Mouse (Mus musculus): Measurements from ENCODE around the gene Selenop.

The Selenop gene

DNA sequence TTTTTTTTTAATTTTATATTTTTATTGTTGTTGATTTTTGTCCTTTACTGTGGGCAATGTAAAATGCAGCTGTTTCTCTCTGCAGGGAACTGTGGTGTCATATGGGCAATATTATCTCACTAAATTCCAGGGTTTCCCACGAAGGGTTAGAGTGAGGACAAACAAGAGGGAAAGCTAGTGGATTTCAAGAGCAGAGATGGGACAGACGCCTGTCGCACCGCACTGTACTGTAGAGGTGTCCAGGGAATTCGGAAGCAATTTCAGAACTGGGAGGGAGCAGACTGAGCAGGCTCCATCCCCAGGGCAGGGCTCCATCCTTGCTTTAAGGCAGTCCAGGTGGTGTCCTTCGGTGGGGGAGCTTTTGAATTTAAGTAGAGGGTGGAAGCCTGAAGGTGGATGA is 2.9 kb downstream of the Selenop start:
- no peak for DNase-seq

GRCm38 (mm10) chr15:3273191-3273590 is 4.8 kb downstream of the Selenop start:
- no peak for DNase-seq

- no peak for DNase-seq
Measured at GRCm38 (mm10) chr15:3277391-3277790, 9.0 kb downstream of the Selenop start.

GRCm38 (mm10) chr15:3279242-3279641 is 10.9 kb downstream of the Selenop start:
- no peak for DNase-seq

GRCm38 (mm10) chr15:3281216-3281615 is 12.9 kb downstream of the Selenop start:
- no peak for DNase-seq

DNA sequence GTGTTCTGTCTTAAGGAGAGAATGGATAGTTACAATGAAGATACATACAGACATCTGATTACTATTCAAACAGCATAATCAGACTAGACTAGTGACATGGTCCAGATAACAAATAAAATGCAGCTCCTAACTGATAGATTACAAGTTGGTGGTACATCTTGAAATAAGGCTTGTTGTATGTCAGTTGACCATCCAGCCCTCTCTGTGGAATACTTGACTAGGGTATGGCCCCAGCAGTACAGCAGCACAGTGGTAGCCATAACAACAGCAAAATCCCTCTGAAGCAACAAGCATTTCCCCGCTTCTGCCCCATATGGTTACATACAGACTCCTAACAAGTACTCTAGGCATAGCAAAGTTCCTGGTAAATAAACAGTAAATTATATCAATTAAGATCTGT is 13.4 kb downstream of the Selenop start:
- no peak for DNase-seq

DNA sequence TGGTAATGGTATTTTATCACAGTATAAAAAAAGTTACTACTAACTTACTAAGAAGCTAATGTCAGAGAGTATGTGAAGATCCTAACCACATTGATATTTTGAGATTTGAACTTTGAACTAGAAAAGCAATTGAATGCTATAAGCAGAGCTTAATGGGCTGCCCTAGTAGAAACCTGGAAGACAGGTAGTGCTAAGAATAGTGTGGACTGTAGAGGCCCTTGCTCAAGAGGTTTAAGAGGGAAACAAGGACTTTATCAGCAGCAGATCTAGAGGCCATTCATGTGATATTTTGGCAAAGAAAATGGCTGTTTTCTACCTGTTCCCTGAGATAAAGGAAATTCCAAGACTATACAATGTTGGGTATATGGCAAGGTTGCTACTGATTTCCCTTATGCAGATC is 17.7 kb downstream of the Selenop start:
- no peak for DNase-seq

DNA sequence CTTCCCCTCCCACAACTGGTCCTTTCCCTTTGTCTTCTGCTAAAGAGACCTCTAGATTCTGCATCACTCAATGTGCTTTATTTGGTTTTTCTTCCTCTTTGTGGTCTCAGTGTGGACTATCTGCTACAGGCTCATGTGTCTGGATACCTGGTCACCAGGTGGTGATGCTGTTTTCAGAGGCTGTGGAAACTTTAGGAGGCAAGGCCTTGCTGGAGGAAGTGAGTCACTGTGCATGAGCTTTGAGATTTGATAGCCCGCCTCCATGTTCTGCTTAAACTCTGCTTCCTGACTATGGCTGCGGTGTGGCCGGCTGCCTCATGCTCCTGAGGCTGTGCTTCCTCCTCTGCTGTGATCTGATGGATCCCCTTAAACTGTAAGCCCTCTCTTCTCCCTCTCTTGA is 22.1 kb downstream of the Selenop start:
- DNase-seq = no peak

GRCm38 (mm10) chr15:3293477-3293876 is 25.1 kb downstream of the Selenop start:
- DNase-seq = no peak

DNA sequence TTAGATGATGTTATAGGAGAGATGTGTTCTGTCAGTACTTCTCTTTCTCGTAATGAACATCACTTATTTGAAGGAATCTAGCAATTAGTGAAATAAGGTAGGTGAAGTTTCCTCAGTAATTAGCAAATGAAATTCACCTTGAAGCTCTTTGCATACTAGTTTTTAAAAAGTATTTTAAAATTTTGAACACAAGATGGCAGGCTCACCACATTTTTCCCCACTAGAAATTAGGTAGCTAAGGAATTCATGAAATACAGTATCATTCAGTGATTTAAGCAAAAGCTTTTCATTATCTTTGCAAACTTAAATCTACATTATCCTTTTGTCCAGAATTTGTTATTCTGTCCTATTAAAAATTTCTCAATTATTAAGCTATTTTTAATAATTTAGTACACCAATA is 27.6 kb downstream of the Selenop start:
- no peak for DNase-seq

DNA sequence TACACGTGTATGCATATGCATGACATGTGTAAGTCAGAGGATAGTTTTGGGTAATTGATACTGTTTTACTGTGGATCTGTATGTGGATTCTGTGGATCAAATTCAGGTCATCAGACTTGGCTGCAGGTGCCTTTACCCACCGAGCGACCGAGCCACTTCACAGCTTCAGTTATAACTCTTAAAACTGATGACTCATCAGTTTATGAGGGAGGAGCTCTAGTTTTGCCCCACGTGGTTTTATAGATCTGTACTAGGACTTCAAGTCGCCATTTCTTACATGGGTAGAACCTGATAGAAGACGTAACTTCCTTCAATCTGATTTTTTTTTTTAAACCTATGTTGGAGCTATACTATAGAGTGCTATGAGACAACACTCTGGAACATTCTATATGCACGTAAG is 29.3 kb downstream of the Selenop start:
- no peak for DNase-seq

DNA sequence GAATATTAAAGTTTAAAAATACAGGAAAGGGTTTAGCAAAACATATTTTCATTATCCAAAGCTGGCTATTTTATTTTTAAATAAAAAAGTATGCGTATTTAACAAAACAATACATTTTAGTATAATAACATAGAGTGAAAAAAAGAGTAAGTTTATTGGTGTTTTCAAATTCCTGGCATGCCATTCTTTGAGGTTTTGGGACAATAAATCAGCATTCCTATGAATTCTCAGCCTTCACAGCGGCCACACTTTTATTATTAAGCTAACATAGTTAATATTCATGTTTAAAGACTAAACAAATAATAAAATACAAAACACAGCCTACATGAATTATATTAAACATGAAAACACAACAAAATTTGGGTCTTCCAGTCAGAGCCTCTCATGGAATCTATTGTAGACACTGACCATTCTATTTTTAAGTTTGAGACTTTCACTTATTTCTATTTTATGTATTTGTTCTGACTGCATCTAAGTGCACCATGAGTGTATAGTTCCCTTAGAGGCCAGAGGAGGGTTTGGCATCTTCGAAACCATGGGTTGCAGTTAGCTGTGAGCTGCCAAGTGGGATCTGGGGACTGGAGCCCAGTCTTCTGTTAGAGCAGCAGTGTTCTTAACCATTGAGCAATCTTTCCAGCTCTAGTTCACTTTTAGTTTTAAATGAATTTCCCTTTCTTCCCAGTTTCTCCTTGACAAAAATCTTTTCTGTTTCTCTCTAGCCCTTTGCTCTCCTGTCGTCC is 32.2 kb downstream of the Selenop start:
- DNase-seq = no peak

- no peak for DNase-seq
Measured at GRCm38 (mm10) chr15:3303426-3303825, 35.1 kb downstream of the Selenop start, which contains the start of gene Ccdc152. TSS of gene Ccdc152 (minus strand) at chr15:3303526.

DNA sequence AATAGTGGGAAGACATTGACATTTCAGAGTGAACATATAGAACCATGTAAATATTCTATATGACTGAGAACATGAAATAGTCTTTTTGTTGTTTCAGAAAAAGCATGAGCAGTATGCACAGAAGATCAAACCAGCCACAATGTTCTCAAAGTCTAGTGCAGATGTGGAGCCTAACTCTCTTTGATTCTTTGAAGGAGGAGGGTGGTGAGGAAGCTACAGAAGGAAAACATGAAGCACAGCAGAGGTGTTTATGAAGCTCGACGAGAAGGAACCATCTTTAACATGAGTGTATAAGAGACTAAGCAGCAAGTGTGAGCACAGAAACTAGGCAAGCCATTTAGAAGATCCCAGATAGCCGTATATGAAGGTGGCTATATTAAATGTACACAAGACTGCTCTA is 41.5 kb downstream of the Selenop start:
- DNase-seq = no peak

GRCm38 (mm10) chr15:3312937-3313336 is 44.6 kb downstream of the Selenop start:
- no peak for DNase-seq

DNA sequence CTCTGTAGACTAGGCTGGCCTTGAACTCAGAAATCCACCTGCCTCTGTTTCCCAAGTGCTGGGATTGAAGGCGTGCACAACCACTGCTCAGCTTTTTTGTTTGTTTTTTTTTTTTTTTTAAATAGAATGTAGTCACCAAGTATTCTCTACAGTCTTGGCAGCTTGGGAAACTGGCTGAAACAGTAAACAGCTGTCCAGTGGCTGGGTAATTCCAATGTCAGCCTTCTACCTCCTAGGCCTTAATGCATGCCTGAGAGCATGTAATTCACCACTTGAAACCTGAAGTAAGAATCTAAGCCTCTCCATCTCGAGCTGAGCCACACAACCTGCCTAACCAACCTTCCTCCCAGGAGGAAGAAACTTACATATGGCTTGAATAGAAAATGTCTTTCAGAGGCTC is 48.3 kb downstream of the Selenop start:
- DNase-seq = no peak

GRCm38 (mm10) chr15:3319929-3320328 is 51.6 kb downstream of the Selenop start:
- DNase-seq = no peak

GRCm38 (mm10) chr15:3323041-3323440 is 54.7 kb downstream of the Selenop start:
- no peak for DNase-seq

All from cerebellum, adult 8-10 months (tissue).